Mouse (Mus musculus): ENCODE measurements around the gene Pfkm.

- TF ChIP-seq EP300 (IDR thresholded peaks at IDR 0.05), result no peak
- no peak for TF ChIP-seq CTCF (IDR thresholded peaks at IDR 0.05)
These were observed 53.3 kb downstream of the Pfkm start for GRCm38 (mm10) chr15:98145559-98146181.
